Mouse (Mus musculus) right cerebral cortex, postnatal 36 days (tissue): ENCODE measurements around the gene Pate2.

Source experiments
- DNase-seq, 2 experiments: peaks; one replicate each; pipeline ENCODE4 v3.0.0; 2022; ENCODE audit warnings: low spot score in 2 of 2, mixed read lengths in 1 of 2

The Pate2 gene

DNA sequence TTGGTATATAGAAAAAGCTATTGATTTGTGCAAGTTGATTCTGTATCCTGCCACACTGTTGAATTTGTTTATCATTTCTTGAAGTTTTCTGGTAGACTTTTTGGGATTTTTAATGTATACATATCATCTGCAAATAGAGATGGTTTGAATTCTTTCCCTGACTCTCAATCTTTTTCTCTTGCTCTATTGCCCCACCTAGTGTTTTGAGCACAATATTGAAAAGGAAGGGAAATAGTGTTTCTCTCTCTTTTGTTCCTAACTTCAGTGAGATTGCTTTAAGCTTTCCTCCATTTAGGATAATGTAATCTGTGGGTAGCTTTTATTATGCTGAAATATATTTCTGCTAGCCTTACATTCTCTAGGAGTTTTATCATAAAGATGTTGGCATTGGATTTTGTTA is 137.2 kb downstream of the Pate2 start:
- DNase-seq = no peak
